Mouse (Mus musculus) E14TG2a.4 (cell line): ENCODE measurements around the gene Shisa4.

Experiments used
- CTCF ChIP-seq: conservative IDR thresholded peaks from 2 replicates; pipeline ENCODE4 v1.5.1; 2014; ENCODE audit warnings: low read length
- NANOG ChIP-seq: IDR thresholded peaks from 2 replicates; pipeline ENCODE4 v1.6.1; 2014; ENCODE audit warnings: borderline replicate concordance, low read length, mixed read lengths
- POU5F1 ChIP-seq: IDR thresholded peaks from 2 replicates; pipeline ENCODE4 v1.6.1; 2014; ENCODE audit warnings: low read length, borderline replicate concordance

GRCm38 (mm10) chr1:135347498-135348169 is 27.4 kb downstream of the Shisa4 start:
- TF ChIP-seq CTCF (no peak), POU5F1 (no peak), NANOG (no peak)
